Comparison of ENCODE assay signal across 8 mouse cellular contexts in genomic region chr17:24478663-24479380, GRCm38 (mm10). TPM values are rescaled to one million over a fixed set of nuclear protein-coding genes. Genes with fewer than 3 reads are reported as not detected.
DNase-seq lines count a peak whose midpoint lies in the region; ATAC-seq and TF ChIP-seq lines count a peak whose summit lies in the region.

TSS of gene Mlst8 (minus strand) at chr17:24479078.

- H3K4me1 ChIP-seq in G1E (ENCODE audit: insufficient read depth, low read depth, low read length), result peaks cover 50% of the 10 kb centered on the region
- H3K4me1 ChIP-seq in forebrain, postnatal 0 days (ENCODE audit: insufficient read depth), result peaks cover 8% of the 10 kb centered on the region; the same call in 1 of the 2 replicates
- H3K4me1 ChIP-seq in lung, embryonic 15.5 days, result peaks cover 17% of the 10 kb centered on the region

- no peaks in the 10 kb centered on the region for H3K9me3 ChIP-seq in G1E (replicated peaks)
- H3K9me3 ChIP-seq in forebrain, postnatal 0 days (ENCODE audit: low read length), result no peaks in the 10 kb centered on the region
- no peaks in the 10 kb centered on the region for H3K9me3 ChIP-seq in lung, embryonic 15.5 days

- ATAC-seq in G1E (ENCODE audit: extremely low read depth, insufficient number of reproducible peaks, low FRiP score, poor library complexity, severe bottlenecking), result peak; percentile 74
- peak; percentile 96 for ATAC-seq in forebrain, postnatal 0 days
- peak; percentile 92 for ATAC-seq in lung, embryonic 15.5 days (ENCODE audit: borderline replicate concordance, extremely low read depth, low FRiP score, low TSS enrichment)

- peak within 1 kb of the TSS; percentile 57 for H3K4me2 ChIP-seq in forebrain, postnatal 0 days (ENCODE audit: low read depth)
- H3K4me2 ChIP-seq in lung, embryonic 15.5 days, result peak within 1 kb of the TSS; percentile 69

- peak; percentile 81 for TF ChIP-seq CTCF in G1E (IDR thresholded peaks at IDR 0.05; ENCODE audit: low read depth, low read length)
- peak; percentile 92 for TF ChIP-seq CTCF in forebrain, postnatal 0 days (IDR thresholded peaks at IDR 0.05; ENCODE audit: low read depth)

- H3K36me3 ChIP-seq in G1E (replicated peaks), result peaks cover 45% of the 10 kb centered on the region
- H3K36me3 ChIP-seq in forebrain, postnatal 0 days (ENCODE audit: insufficient read depth), result peaks cover 35% of the 10 kb centered on the region
- peaks cover 36% of the 10 kb centered on the region for H3K36me3 ChIP-seq in lung, embryonic 15.5 days

- H3K27me3 ChIP-seq in G1E (ENCODE audit: insufficient read depth, low read length), result 0 out of 2 replicates have a peak, but pooled peaks cover 3% of the 10 kb centered on the region
- H3K27me3 ChIP-seq in forebrain, postnatal 0 days (ENCODE audit: insufficient read depth, low read length), result no peaks in the 10 kb centered on the region
- H3K27me3 ChIP-seq in lung, embryonic 15.5 days, result no peaks in the 10 kb centered on the region

- peak within 1 kb of the TSS; percentile 95 for H3K27ac ChIP-seq in forebrain, postnatal 0 days (ENCODE audit: low read depth, low read length)
- H3K27ac ChIP-seq in lung, embryonic 15.5 days, result peak within 1 kb of the TSS; percentile 98

- 2% methylated on average over 48 of the region's 48 CpGs for WGBS in forebrain, postnatal 0 days
- under 1% methylated on average over 48 of the region's 48 CpGs for WGBS in lung, embryonic 15.5 days

- H3K9ac ChIP-seq in forebrain, postnatal 0 days, result peak within 1 kb of the TSS; percentile 74
- H3K9ac ChIP-seq in lung, embryonic 15.5 days, result peak within 1 kb of the TSS; percentile 96

- peak; percentile 90 for DNase-seq in G1E (ENCODE audit: low spot score)
- peak; percentile 97 to 99 for DNase-seq in cerebellum, adult 18-20 months
- DNase-seq in forebrain, postnatal 0 days, result peak; percentile 98
- peak; percentile 99 for DNase-seq in heart, postnatal 4 days
- peak; percentile 95 to 98 for DNase-seq in layer of hippocampus, adult 8-10 months (ENCODE audit: low spot score in 2 of 2)
- peak; percentile 92 for DNase-seq in ovary, adult 18-20 months (ENCODE audit: low spot score)
- peak; percentile 96 for DNase-seq in thymus, postnatal 0 days (ENCODE audit: low spot score)

- peak within 1 kb of the TSS; percentile 96 for H3K4me3 ChIP-seq in G1E (ENCODE audit: low read depth, low read length)
- H3K4me3 ChIP-seq in forebrain, postnatal 0 days (ENCODE audit: low read depth, low read length), result peak within 1 kb of the TSS; percentile 78
- peak within 1 kb of the TSS; percentile 93 for H3K4me3 ChIP-seq in lung, embryonic 15.5 days

RNA-seq across cellular contexts. Expression of gene Mlst8, which starts in this region (rescaled TPM):
- total RNA-seq in G1E (2014; fragmentation: Nextera tagmentation) (5.2 and 7.0 TPM in 2 replicates), G1E (2017) (17.2 and 19.7 TPM in 2 replicates)
- polyA plus RNA-seq in G1E (2012), result 6.4 and 7.1 TPM in 2 replicates
- total RNA-seq in forebrain, postnatal 0 days (2014; rRNA removed), result 36.5 and 45.5 TPM in 2 replicates
- polyA plus RNA-seq in forebrain, postnatal 0 days (2015; fragmentation: Nextera tagmentation; extraction: Ambion mirVana), result 23.9 and 28.2 TPM in 2 replicates
- total RNA-seq in heart, postnatal 4 days (2021), result 10 to 100 TPM; 14.9 to 16.3 TPM
- total RNA-seq in layer of hippocampus, adult 8-10 months (2022), result 10 to 100 TPM; 39.7 to 43.9 (median 41.9) TPM
- polyA plus RNA-seq in lung, embryonic 15.5 days (2015; fragmentation: Nextera tagmentation; extraction: Ambion mirVana), result 31.6 and 34.5 TPM in 2 replicates
- 18.6 and 19.2 TPM in 2 replicates for polyA plus RNA-seq in thymus, postnatal 0 days (2015; fragmentation: Nextera tagmentation; extraction: Ambion mirVana)

Comparison
In these comparisons a context has a peak if more than half of its experiments do, and no peak if none do; other contexts are left out.
1. Peak in every context shown above with its lines: DNase-seq, ATAC-seq, H3K4me3 ChIP-seq and H3K27ac ChIP-seq.